Mouse (Mus musculus) kidney, adult 2 months (tissue): Measurements from ENCODE around the gene Slc39a1.

Source experiments
- CTCF ChIP-seq: fragments of 200-500 bp; conservative IDR thresholded peaks from 2 replicates; pipeline ENCODE4 v1.5.1; 2011; ENCODE audit warnings: low read depth, mild to moderate bottlenecking, control low read depth, low read length, moderate library complexity, mixed read lengths; ENCODE audit not compliant: insufficient read depth, insufficient read length
- POLR2A ChIP-seq: fragments of 200-500 bp; IDR thresholded peaks from one replicate; pipeline ENCODE4 v1.6.1; 2011; ENCODE audit warnings: low read depth, low read length, control low read depth

DNA sequence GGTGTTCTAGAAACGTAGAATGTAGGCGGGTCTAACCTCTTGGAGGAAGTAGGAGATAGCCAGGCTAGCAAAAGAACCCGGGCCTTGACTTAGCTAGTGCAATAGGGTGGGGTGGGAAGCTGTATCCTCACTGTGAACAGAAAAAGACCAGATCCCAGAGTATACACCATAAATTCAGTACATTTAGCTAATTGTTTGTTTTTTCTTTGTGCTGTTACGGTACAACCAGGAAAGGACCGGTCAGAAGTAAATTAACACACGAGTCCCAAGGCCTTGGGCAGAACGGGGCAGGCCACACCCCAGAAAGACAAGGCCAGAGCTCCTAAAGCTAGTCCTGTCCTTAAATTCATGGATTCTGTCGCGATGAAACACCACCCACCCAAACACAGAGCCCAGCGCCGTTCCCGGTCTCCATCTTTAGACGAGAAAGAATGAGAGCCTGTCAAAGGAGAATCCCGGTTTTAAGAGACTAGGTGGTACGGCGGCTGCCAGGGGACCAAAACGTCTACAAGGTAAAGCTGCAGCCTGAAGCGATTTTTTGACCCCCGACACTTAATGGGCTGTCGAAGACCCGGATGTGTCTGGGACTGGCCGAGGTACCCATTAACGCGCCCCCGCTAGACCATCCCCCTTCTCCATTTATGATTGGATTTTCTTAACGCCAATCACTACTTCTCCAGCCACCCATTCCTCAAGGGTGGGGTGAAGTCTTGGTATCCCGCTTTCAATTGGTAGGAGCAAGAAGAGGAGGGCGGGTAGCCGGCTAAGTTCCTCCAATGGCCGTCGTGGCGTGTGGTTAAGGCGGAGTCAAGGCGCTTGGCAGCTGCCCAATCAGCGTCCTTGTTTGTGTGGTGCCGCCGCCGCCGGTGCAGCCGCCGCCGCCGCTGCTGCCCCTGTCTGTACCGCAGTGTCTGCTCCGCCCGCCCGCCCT, 44.6 kb downstream of the Slc39a1 start, which contains the start of gene Gatad2b:
- no peak for TF ChIP-seq CTCF
- TF ChIP-seq POLR2A, result peak; percentile 7
